Mouse (Mus musculus) kidney, embryonic 16.5 days (tissue): ENCODE measurements around the gene Spag16. TPM values are rescaled to one million over a fixed set of nuclear protein-coding genes. Genes with fewer than 3 reads are reported as not detected.
"Not testable (repeated sequence)": the region's sequence is repeated elsewhere in the genome, so short reads cannot be mapped to it uniquely, and the experiment has no call there.

Experiments used
- ATAC-seq: fragments of 200-750 bp; cut with Nextera tagmentation; 2 replicates; pipeline ENCODE4 v1.8.0; 2017; ENCODE audit warnings: moderate TSS enrichment; ENCODE audit not compliant: low FRiP score, low TSS enrichment
- H3K27ac ChIP-seq: fragments of 300-500 bp; sonication (generic); 2 replicates; pipeline ENCODE4 v1.5.1; 2014; ENCODE audit warnings: low read length
- H3K27me3 ChIP-seq: fragments of 300-500 bp; sonication (generic); 2 replicates; pipeline ENCODE4 v1.6.1; 2014; ENCODE audit warnings: low read length, control low read depth, mixed read lengths; ENCODE audit not compliant: insufficient read depth
- H3K36me3 ChIP-seq: fragments of 300-500 bp; sonication (generic); 2 replicates; pipeline ENCODE4 v1.6.1; 2014; ENCODE audit warnings: low read length, control low read depth, mixed read lengths; ENCODE audit not compliant: insufficient read depth
- H3K4me1 ChIP-seq: fragments of 300-500 bp; sonication (generic); 2 replicates; pipeline ENCODE4 v1.6.1; 2014; ENCODE audit warnings: low read length, control low read depth, mixed read lengths; ENCODE audit not compliant: insufficient read depth
- H3K4me2 ChIP-seq: fragments of 300-500 bp; sonication (generic); replicated peaks from 2 replicates; pipeline ENCODE4 v1.6.1; 2014; ENCODE audit warnings: low read depth, low read length
- H3K4me3 ChIP-seq: fragments of 300-500 bp; sonication (generic); 2 replicates; pipeline ENCODE4 v1.5.1; 2014; ENCODE audit warnings: mild to moderate bottlenecking, low read length
- H3K9ac ChIP-seq: fragments of 300-500 bp; sonication (generic); replicated peaks from 2 replicates; pipeline ENCODE4 v1.6.1; 2014; ENCODE audit warnings: low read length
- H3K9me3 ChIP-seq: fragments of 300-500 bp; sonication (generic); 2 replicates; pipeline ENCODE4 v1.6.1; 2016; ENCODE audit warnings: low read length, control low read depth
- WGBS: fragments of 180-500 bp; shearing (Covaris S2); extraction: QIAGEN DNeasy Blood & Tissue Kit; methylation state at CpG from one replicate; pipeline ENCODE4 v1.1.7; 2014; 5-methylcytosine and 5-hydroxymethylcytosine counted together
- polyA plus RNA-seq: library from polyadenylated mRNA; unstranded; fragments of >200 nt; fragmentation: Nextera tagmentation; extraction: Ambion mirVana; gene quantifications from 2 replicates; pipeline ENCODE4 v1.2.1, GENCODE M21; 2015

The Spag16 gene
- polyA plus RNA-seq, 1 experiment from 2014 or later, result 0.60 TPM

GRCm38 (mm10) chr1:69830586-69830985 lies 3.8 kb downstream of the Spag16 start:
- ATAC-seq, result no peak
- Histone ChIP-seq H3K9me3 (no peaks in the 10 kb centered on the region), H3K27ac (no peak overlapping the region), H3K4me2 (no peak overlapping the region), H3K27me3 (no peaks in the 10 kb centered on the region), H3K36me3 (no peaks in the 10 kb centered on the region), H3K4me3 (no peak overlapping the region), H3K4me1 (no peaks in the 10 kb centered on the region), H3K9ac (no peak overlapping the region)
- WGBS, result 91% methylated on average over 1 of the region's 1 CpGs

DNA sequence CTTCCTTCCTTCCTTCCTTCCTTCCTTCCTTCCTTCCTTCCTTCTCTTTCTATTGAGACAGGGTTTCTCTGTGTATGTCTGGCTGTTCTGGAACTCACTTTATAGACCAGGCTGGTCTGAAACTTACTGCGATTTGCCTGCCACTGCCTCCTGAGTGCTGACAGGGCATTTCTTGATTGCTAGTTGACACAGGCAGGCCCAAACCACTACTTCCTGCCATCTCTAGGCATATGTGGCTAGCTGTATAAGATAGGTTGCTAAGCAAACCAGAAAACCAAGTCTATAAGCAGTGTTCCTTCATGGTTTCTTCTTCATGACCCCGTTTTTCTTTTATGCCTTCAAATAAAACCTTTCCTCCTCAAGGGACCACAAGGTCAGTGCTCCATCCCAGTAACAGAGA lies 4.2 kb downstream of the Spag16 start:
- Histone ChIP-seq H3K4me3 (no peak overlapping the region), H3K36me3 (no peaks in the 10 kb centered on the region), H3K27me3 (no peaks in the 10 kb centered on the region), H3K9me3 (no peaks in the 10 kb centered on the region), H3K9ac (no peak overlapping the region), H3K4me1 (no peaks in the 10 kb centered on the region), H3K4me2 (no peak overlapping the region), H3K27ac (no peak overlapping the region)
- 87% methylated on average over 2 of the region's 2 CpGs for WGBS
- ATAC-seq, result no peak

GRCm38 (mm10) chr1:69833476-69833875 lies 6.7 kb downstream of the Spag16 start:
- WGBS, result 56% methylated on average over 4 of the region's 4 CpGs
- not testable (repeated sequence) for H3K9me3 ChIP-seq, H3K9ac ChIP-seq, H3K4me2 ChIP-seq, ATAC-seq, H3K36me3 ChIP-seq, H3K27ac ChIP-seq, H3K4me1 ChIP-seq, H3K4me3 ChIP-seq, H3K27me3 ChIP-seq

DNA sequence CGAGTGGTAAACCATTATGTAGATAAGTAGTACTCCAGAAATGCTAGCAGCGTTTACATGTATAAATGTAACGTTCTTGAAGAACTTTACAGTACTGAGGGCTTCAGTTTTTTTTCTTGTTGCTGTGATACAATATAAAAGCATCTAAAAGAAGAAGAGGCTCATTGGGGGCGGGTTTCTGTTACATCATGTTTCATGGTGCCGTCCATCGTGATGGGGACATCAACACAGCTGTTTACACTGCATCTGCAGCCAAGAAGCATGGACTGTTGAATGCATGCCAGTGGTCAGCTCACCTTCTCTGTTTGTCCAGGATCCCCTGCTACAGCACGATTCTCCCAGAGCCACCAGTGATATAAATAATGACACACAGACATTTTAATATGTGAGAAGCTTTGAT lies 26.7 kb downstream of the Spag16 start:
- H3K9ac ChIP-seq, result no peak overlapping the region
- no peaks in the 10 kb centered on the region for H3K36me3 ChIP-seq
- no peak overlapping the region for H3K27ac ChIP-seq
- 51% methylated on average over 7 of the region's 7 CpGs for WGBS
- no peaks in the 10 kb centered on the region for H3K9me3 ChIP-seq
- H3K27me3 ChIP-seq, result no peaks in the 10 kb centered on the region
- no peaks in the 10 kb centered on the region for H3K4me1 ChIP-seq
- no peak overlapping the region for H3K4me3 ChIP-seq
- no peak overlapping the region for H3K4me2 ChIP-seq
- ATAC-seq, result no peak

GRCm38 (mm10) chr1:69867776-69868175 lies 41.0 kb downstream of the Spag16 start:
- Histone ChIP-seq H3K9me3 (no peaks in the 10 kb centered on the region), H3K27me3 (no peaks in the 10 kb centered on the region), H3K4me3 (no peak overlapping the region), H3K4me2 (no peak overlapping the region), H3K9ac (no peak overlapping the region), H3K4me1 (no peaks in the 10 kb centered on the region), H3K36me3 (no peaks in the 10 kb centered on the region), H3K27ac (no peak overlapping the region)
- no peak for ATAC-seq
- WGBS, result 84% methylated on average over 4 of the region's 4 CpGs

GRCm38 (mm10) chr1:69956606-69957005 lies 129.8 kb downstream of the Spag16 start:
- H3K27ac ChIP-seq, result no peak overlapping the region
- no peaks in the 10 kb centered on the region for H3K36me3 ChIP-seq
- WGBS, result 50% methylated on average over 3 of the region's 3 CpGs
- no peaks in the 10 kb centered on the region for H3K4me1 ChIP-seq
- H3K4me3 ChIP-seq, result no peak overlapping the region
- H3K9me3 ChIP-seq, result no peaks in the 10 kb centered on the region
- H3K9ac ChIP-seq, result no peak overlapping the region
- H3K4me2 ChIP-seq, result no peak overlapping the region
- ATAC-seq, result no peak
- H3K27me3 ChIP-seq, result no peaks in the 10 kb centered on the region

DNA sequence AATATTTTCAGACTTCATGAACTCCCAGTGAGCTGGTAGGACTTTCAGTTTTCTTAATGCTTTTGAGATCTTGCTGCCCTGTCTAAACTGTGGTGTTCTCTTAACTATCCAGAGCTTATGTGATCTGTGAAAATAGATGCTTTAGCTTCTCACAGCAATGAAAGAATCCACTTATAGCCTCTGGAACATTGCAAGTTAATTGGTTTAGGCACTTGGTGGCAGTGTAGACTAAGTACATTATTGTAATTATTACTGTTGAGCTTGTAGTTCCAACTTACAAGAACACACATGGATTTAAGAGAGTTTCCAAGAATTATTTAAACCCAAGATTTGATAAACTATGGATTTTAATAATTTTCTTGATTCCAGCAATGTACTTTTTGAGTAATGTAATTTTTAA lies 170.1 kb downstream of the Spag16 start:
- Histone ChIP-seq H3K27me3 (no peaks in the 10 kb centered on the region), H3K9me3 (no peaks in the 10 kb centered on the region), H3K4me2 (no peak overlapping the region), H3K4me3 (no peak overlapping the region), H3K4me1 (no peaks in the 10 kb centered on the region), H3K27ac (no peak overlapping the region), H3K9ac (no peak overlapping the region), H3K36me3 (no peaks in the 10 kb centered on the region)
- ATAC-seq, result no peak

DNA sequence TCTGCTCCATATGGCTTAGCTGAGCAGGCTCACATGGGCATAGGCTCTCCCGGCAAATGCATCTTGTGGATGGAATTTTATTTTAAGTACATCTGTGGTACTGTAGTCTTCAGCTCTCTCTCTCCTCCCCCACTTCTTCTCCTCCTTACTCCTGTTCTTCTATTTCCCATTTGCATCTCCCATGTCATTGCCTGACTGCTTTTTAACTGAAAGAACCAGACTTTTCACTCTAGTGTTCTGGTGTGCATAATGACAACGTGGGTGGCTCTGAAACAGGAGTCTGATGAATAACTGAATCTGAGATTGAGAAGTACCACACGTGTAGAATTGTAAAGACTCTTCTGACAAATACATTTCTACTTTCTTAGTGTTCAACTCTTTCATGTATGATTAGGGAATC lies 186.2 kb downstream of the Spag16 start:
- no peaks in the 10 kb centered on the region for H3K4me1 ChIP-seq
- H3K9ac ChIP-seq, result no peak overlapping the region
- no peak overlapping the region for H3K4me3 ChIP-seq
- H3K36me3 ChIP-seq, result no peaks in the 10 kb centered on the region
- H3K27ac ChIP-seq, result no peak overlapping the region
- no peak for ATAC-seq
- H3K4me2 ChIP-seq, result no peak overlapping the region
- no peaks in the 10 kb centered on the region for H3K27me3 ChIP-seq
- 74% methylated on average over 3 of the region's 3 CpGs for WGBS
- no peaks in the 10 kb centered on the region for H3K9me3 ChIP-seq

DNA sequence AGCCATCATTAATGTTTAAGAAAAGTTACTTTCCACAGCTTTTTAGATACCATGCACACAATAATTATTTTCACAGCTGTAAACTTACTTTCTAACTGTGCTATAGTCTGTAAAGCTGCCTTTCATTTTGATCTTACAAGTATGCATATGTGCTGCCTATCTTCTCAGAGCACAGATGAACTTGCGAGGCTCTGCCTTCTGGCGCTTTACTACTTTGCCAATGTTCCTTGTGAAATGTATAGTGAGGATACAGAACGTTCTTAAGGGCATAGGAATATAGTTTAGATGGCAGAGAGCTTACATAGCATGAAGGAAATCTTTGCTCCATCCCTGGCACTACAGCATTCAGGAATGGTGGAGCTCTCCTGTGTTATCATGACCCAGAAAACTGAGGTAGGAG lies 210.6 kb downstream of the Spag16 start:
- Histone ChIP-seq H3K9me3 (no peaks in the 10 kb centered on the region), H3K36me3 (no peaks in the 10 kb centered on the region), H3K4me1 (no peaks in the 10 kb centered on the region), H3K9ac (no peak overlapping the region), H3K4me3 (no peak overlapping the region), H3K27me3 (no peaks in the 10 kb centered on the region), H3K27ac (no peak overlapping the region), H3K4me2 (no peak overlapping the region)
- WGBS, result 87% methylated on average over 3 of the region's 3 CpGs
- ATAC-seq, result no peak

DNA sequence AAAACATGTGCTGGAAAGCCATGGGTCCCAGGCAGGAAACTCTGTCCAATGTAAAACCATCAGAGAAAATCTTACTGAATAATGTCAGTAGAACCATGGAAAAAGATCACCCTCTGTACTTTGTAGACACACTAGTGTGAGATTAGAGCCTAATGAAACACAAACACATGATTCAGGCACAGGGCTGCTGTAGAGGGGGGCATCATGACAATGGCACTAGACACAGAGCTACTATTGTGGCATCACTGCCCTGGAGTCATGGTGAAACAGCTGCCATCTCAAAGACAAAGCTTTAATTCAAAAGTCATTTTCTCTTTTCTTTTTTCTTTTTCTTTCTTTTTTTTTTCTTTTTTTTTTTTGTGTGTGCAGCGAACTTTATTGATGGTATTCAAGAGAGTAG lies 240.6 kb downstream of the Spag16 start:
- no peak for ATAC-seq
- H3K4me1 ChIP-seq, result no peaks in the 10 kb centered on the region
- H3K9me3 ChIP-seq, result no peaks in the 10 kb centered on the region
- no peak overlapping the region for H3K27ac ChIP-seq
- WGBS, result 67% methylated on average over 1 of the region's 1 CpGs
- H3K4me3 ChIP-seq, result no peak overlapping the region
- H3K36me3 ChIP-seq, result no peaks in the 10 kb centered on the region
- no peak overlapping the region for H3K4me2 ChIP-seq
- no peak overlapping the region for H3K9ac ChIP-seq
- H3K27me3 ChIP-seq, result no peaks in the 10 kb centered on the region

- Histone ChIP-seq H3K9me3 (no peaks in the 10 kb centered on the region), H3K9ac (no peak overlapping the region), H3K27me3 (no peaks in the 10 kb centered on the region), H3K4me2 (no peak overlapping the region), H3K4me3 (no peak overlapping the region), H3K4me1 (no peaks in the 10 kb centered on the region), H3K27ac (no peak overlapping the region), H3K36me3 (no peaks in the 10 kb centered on the region)
- 73% methylated on average over 6 of the region's 6 CpGs for WGBS
- no peak for ATAC-seq
These were observed 246.7 kb downstream of the Spag16 start for GRCm38 (mm10) chr1:70073440-70073839.
